Mouse (Mus musculus): ENCODE data around the gene Nucb1. TPM values are rescaled to one million over a fixed set of nuclear protein-coding genes. Genes with fewer than 3 reads are reported as not detected.
"Not testable (repeated sequence)": the region's sequence is repeated elsewhere in the genome, so short reads cannot be mapped to it uniquely, and the experiment has no call there.

Gene Nucb1
- total RNA-seq, 2 experiments from 2014 or later, result 97.6 to 98.2 TPM

- DNase-seq (ENCODE audit: low spot score in 2 of 2), result no peak
- H3K27ac ChIP-seq, result peak overlapping the region; percentile 88
- H3K4me3 ChIP-seq, result peak overlapping the region; percentile 73
- no peak for TF ChIP-seq CTCF (conservative IDR thresholded peaks at IDR 0.05)
Measured at GRCm38 (mm10) chr7:45522194-45522752, 12.1 kb upstream of the Nucb1 start.

GRCm38 (mm10) chr7:45521728-45522184 lies 11.6 kb upstream of the Nucb1 start:
- H3K4me3 ChIP-seq, result peak overlapping the region; percentile 73
- DNase-seq (ENCODE audit: low spot score in 2 of 2), result peak; percentile 91 to 92

GRCm38 (mm10) chr7:45520605-45521004 lies 10.4 kb upstream of the Nucb1 start:
- no peak for DNase-seq (ENCODE audit: low spot score in 2 of 2)
- TF ChIP-seq CTCF (conservative IDR thresholded peaks at IDR 0.05), result peak; percentile 15; the same call in 1 of the 2 replicates
- H3K27ac ChIP-seq, result no peak overlapping the region

More at GRCm38 (mm10) chr7:45521728-45522184, 11.6 kb upstream of the Nucb1 start:
- peak overlapping the region; percentile 88 for H3K27ac ChIP-seq
- peak; percentile 62 for TF ChIP-seq CTCF (conservative IDR thresholded peaks at IDR 0.05)

GRCm38 (mm10) chr7:45519345-45520120 lies 9.3 kb upstream of the Nucb1 start:
- no peak for TF ChIP-seq CTCF (conservative IDR thresholded peaks at IDR 0.05)
- H3K27ac ChIP-seq, result no peak overlapping the region
- no peak overlapping the region for H3K4me3 ChIP-seq
- DNase-seq (ENCODE audit: low spot score in 2 of 2), result no peak

More at GRCm38 (mm10) chr7:45520605-45521004, 10.4 kb upstream of the Nucb1 start:
- H3K4me3 ChIP-seq, result no peak overlapping the region

- TF ChIP-seq CTCF (conservative IDR thresholded peaks at IDR 0.05), result no peak
Measured at GRCm38 (mm10) chr7:45518618-45519017, 8.4 kb upstream of the Nucb1 start.

GRCm38 (mm10) chr7:45516846-45517245 lies 6.6 kb upstream of the Nucb1 start:
- not testable (repeated sequence) for H3K27ac ChIP-seq; H3K4me3 ChIP-seq; DNase-seq (ENCODE audit: low spot score in 2 of 2)
- TF ChIP-seq CTCF (conservative IDR thresholded peaks at IDR 0.05), result peak; percentile 71

More at GRCm38 (mm10) chr7:45518618-45519017, 8.4 kb upstream of the Nucb1 start:
- DNase-seq (ENCODE audit: low spot score in 2 of 2), result no peak
- H3K4me3 ChIP-seq, result no peak overlapping the region
- no peak overlapping the region for H3K27ac ChIP-seq

- Histone ChIP-seq H3K27ac (no peak overlapping the region), H3K4me3 (no peak overlapping the region)
- no peak for TF ChIP-seq CTCF (conservative IDR thresholded peaks at IDR 0.05)
- DNase-seq (ENCODE audit: low spot score in 2 of 2), result no peak
Measured at GRCm38 (mm10) chr7:45515436-45515835, 5.2 kb upstream of the Nucb1 start.

- DNase-seq (ENCODE audit: low spot score in 2 of 2), result no peak
- 0 out of 2 replicates have a peak, but pooled peaks have one; percentile 6 for TF ChIP-seq CTCF (conservative IDR thresholded peaks at IDR 0.05)
- Histone ChIP-seq H3K4me3 (no peak overlapping the region), H3K27ac (no peak overlapping the region)
Measured at GRCm38 (mm10) chr7:45514411-45514810, 4.2 kb upstream of the Nucb1 start.

- TF ChIP-seq CTCF (conservative IDR thresholded peaks at IDR 0.05), result no peak
- DNase-seq (ENCODE audit: low spot score in 2 of 2), result no peak
- Histone ChIP-seq H3K4me3 (peak overlapping the region; percentile 79), H3K27ac (peak overlapping the region; percentile 90)
Measured at GRCm38 (mm10) chr7:45509181-45509882, 874 bp downstream of the Nucb1 start.

GRCm38 (mm10) chr7:45508561-45508960 lies 1.6 kb downstream of the Nucb1 start:
- no peak for DNase-seq (ENCODE audit: low spot score in 2 of 2)
- no peak for TF ChIP-seq CTCF (conservative IDR thresholded peaks at IDR 0.05)

GRCm38 (mm10) chr7:45507583-45507982 lies 2.6 kb downstream of the Nucb1 start:
- no peak for DNase-seq (ENCODE audit: low spot score in 2 of 2)
- H3K27ac ChIP-seq, result no peak overlapping the region
- TF ChIP-seq CTCF (conservative IDR thresholded peaks at IDR 0.05), result no peak
- no peak overlapping the region for H3K4me3 ChIP-seq

More at GRCm38 (mm10) chr7:45508561-45508960, 1.6 kb downstream of the Nucb1 start:
- no peak overlapping the region for H3K27ac ChIP-seq
- H3K4me3 ChIP-seq, result no peak overlapping the region

- no peak for TF ChIP-seq CTCF (conservative IDR thresholded peaks at IDR 0.05)
- no peak for DNase-seq (ENCODE audit: low spot score in 2 of 2)
- Histone ChIP-seq H3K27ac (no peak overlapping the region), H3K4me3 (no peak overlapping the region)
Measured at GRCm38 (mm10) chr7:45498427-45498826, 11.8 kb downstream of the Nucb1 start.

- TF ChIP-seq CTCF (conservative IDR thresholded peaks at IDR 0.05), result no peak
- H3K27ac ChIP-seq, result no peak overlapping the region
- no peak overlapping the region for H3K4me3 ChIP-seq
- DNase-seq (ENCODE audit: low spot score in 2 of 2), result no peak
Measured at GRCm38 (mm10) chr7:45494548-45494947, 15.7 kb downstream of the Nucb1 start.
